Mouse (Mus musculus): Measurements from ENCODE around the gene Sox13. TPM values are rescaled to one million over a fixed set of nuclear protein-coding genes. Genes with fewer than 3 reads are reported as not detected.
A peak's percentile ranks its signal among the peaks of the same experiment; 100 is the strongest.

The Sox13 gene
- polyA plus RNA-seq, 1 experiment from 2014 or later = 33.6 TPM

DNA sequence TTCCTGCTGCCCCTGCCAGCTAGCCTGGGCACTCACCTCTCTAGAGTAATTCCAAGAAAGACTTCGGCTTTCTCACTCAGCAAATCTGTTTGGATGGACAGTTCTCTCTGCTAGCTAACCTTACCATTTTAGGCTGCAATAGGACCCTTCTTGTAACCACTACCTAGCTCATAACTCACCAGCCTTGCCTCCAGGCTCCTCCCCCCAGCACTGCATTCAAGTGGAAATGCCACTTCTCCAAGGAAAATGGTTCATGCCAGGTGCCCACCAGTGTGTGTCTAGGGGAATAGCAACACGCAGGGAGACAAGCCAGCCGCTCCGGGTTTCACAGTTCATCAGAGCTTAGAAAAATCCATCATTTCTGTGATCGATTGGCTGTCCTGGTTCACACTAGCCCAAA lies 46.6 kb downstream of the Sox13 start:
- Histone ChIP-seq H3K27me3 (peaks cover 5% of the 10 kb centered on the region; the same call in 1 of the 2 replicates), H3K4me1 (peaks cover 21% of the 10 kb centered on the region), H3K9ac (replicated peaks) (no peak overlapping the region), H3K4me3 (no peak overlapping the region), H3K9me3 (no peaks in the 10 kb centered on the region), H3K27ac (replicated peaks) (no peak overlapping the region), H3K36me3 (no peaks in the 10 kb centered on the region), H3K4me2 (replicated peaks) (no peak overlapping the region)
- 93% methylated on average over 5 of the region's 5 CpGs for WGBS
- ATAC-seq (ENCODE audit: low FRiP score, low read depth) = no peak

DNA sequence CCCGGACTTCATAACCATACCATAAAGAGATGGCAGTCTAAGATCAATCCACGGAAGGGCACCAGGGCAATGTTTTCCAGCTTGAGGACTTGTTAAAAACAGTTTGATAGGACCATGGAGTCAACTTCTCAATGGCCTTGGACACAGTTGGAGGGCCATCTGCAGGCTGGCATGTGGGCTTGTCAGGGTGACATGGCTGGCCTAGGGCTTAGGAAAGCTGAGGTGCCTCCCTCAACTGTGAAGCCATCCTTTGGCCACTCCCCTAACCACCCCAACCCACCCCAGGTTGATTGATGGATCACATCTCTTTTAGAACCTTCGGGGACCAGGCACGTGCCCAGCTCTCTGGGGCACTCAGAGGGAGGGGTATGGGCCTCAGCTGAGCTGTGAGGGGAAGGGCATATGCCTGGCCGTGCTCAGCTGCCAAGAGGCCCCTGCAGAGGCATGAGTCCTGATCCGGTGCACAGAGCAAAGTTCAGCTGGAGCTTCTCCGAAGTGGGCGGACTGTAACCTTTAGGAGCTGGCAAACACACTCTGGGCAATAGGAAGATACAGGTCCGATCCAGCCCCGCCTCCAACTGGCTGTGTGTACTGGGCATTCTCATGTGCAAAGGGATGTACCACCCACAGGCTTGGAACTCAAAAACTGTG lies 48.4 kb downstream of the Sox13 start:
- peaks cover 5% of the 10 kb centered on the region; the same call in 1 of the 2 replicates for H3K27me3 ChIP-seq
- no peak overlapping the region for H3K4me2 ChIP-seq (replicated peaks)
- peaks cover 20% of the 10 kb centered on the region for H3K4me1 ChIP-seq
- no peak overlapping the region for H3K27ac ChIP-seq (replicated peaks)
- no peak overlapping the region for H3K9ac ChIP-seq (replicated peaks)
- no peaks in the 10 kb centered on the region for H3K36me3 ChIP-seq
- no peaks in the 10 kb centered on the region for H3K9me3 ChIP-seq
- WGBS = 78% methylated on average over 10 of the region's 10 CpGs
- no peak overlapping the region for H3K4me3 ChIP-seq
- no peak for ATAC-seq (ENCODE audit: low FRiP score, low read depth)

DNA sequence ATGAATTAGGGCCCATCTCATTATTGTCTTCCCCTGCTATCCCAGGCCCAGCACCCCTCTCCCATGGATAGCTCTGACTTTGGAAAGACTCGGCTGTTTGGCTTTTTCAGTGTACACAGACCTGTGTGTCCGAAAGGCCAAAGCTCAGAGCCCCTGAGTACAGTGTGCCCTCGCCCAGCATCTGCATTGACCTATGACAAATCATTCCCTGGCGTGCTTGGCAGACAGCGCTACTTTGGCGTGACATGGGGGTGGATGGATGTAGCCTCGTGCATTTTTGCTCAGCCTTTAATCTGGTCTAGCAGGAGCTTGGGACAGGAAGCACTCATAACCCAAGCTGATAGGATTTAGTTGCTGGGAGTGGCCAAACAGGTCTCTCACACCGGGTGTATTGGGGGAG lies 52.1 kb downstream of the Sox13 start:
- WGBS = 71% methylated on average over 8 of the region's 8 CpGs
- H3K27ac ChIP-seq (replicated peaks) = no peak overlapping the region
- no peaks in the 10 kb centered on the region for H3K9me3 ChIP-seq
- H3K4me2 ChIP-seq (replicated peaks) = no peak overlapping the region
- H3K4me1 ChIP-seq = peaks cover 25% of the 10 kb centered on the region
- H3K4me3 ChIP-seq = no peak overlapping the region
- peaks cover 8% of the 10 kb centered on the region; the same call in 1 of the 2 replicates for H3K27me3 ChIP-seq
- H3K36me3 ChIP-seq = no peaks in the 10 kb centered on the region
- H3K9ac ChIP-seq (replicated peaks) = no peak overlapping the region
- ATAC-seq (ENCODE audit: low FRiP score, low read depth) = no peak

DNA sequence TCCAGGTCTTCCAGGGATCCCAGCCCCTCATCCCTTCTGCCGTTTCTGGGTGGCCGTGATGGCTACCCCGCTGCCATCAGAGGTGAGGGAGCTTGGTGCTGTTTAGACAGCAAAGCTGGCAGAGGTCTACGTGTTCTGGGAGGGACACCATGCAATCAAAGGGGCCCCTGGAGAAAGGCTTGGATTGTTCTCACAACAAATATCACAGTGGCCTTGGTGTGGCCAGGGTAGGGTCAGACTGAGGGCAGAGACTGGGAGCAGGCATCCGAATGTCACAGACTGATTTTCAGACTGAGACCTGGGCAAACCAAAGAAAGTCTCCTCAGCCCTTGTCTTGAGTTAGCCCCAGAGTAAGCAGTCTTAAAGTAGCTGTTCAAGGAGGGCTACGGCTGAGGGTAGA lies 52.7 kb downstream of the Sox13 start:
- no peak overlapping the region for H3K4me2 ChIP-seq (replicated peaks)
- H3K4me3 ChIP-seq = no peak overlapping the region
- H3K9me3 ChIP-seq = no peaks in the 10 kb centered on the region
- H3K27me3 ChIP-seq = peaks cover 14% of the 10 kb centered on the region
- 88% methylated on average over 6 of the region's 6 CpGs for whole genome bisulfite sequencing
- no peak overlapping the region for H3K9ac ChIP-seq (replicated peaks)
- peaks cover 25% of the 10 kb centered on the region for H3K4me1 ChIP-seq
- ATAC-seq (ENCODE audit: low FRiP score, low read depth) = no peak
- H3K27ac ChIP-seq (replicated peaks) = no peak overlapping the region
- no peaks in the 10 kb centered on the region for H3K36me3 ChIP-seq

DNA sequence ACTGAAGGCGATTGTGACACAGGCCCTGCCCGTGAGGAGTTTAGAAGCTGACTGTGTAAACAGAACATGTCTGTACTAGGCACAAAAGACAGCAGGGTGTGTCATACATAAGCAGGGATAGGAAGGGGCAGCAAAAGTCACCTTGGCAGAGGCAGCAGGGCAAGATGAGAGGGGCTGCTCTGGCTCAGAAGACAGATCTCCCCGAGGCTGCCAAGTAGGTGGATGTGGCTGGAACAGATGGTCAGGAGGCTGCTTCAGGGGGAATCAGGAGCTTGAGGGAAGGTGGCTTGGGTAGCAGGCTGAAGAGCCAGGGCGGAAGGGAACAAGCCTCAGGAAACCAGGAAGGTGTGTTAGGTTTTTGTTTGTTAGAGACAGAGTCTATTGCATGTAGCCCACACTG lies 53.8 kb downstream of the Sox13 start:
- no peak for ATAC-seq (ENCODE audit: low FRiP score, low read depth)
- Histone ChIP-seq H3K4me1 (peaks cover 23% of the 10 kb centered on the region), H3K27me3 (peaks cover 25% of the 10 kb centered on the region), H3K9ac (replicated peaks) (no peak overlapping the region), H3K4me3 (no peak overlapping the region), H3K4me2 (replicated peaks) (no peak overlapping the region), H3K27ac (replicated peaks) (no peak overlapping the region), H3K9me3 (no peaks in the 10 kb centered on the region), H3K36me3 (no peaks in the 10 kb centered on the region)
- 84% methylated on average over 4 of the region's 4 CpGs for WGBS

DNA sequence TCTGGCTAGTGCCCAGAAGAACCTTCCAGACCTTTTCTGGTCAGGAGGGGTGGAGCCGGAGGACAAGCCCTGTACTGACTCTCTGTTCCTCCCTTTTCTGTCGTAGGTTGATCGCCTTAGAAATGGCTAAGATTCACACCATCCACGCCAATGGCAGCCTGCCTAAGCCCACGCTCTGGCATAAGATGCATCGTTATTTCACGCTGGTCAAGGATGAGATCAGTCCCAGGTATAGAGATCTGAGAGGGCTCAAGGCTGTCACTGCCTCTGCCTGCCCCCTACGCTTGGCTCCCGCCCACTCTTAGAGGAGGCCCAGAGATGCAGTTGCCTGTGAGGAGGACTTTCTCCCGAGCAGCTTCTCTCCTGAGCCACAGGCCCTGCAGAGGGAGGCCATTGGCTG lies 55.5 kb downstream of the Sox13 start:
- Histone ChIP-seq H3K27ac (replicated peaks) (no peak overlapping the region), H3K27me3 (peaks cover 37% of the 10 kb centered on the region), H3K4me1 (peaks cover 31% of the 10 kb centered on the region), H3K4me3 (no peak overlapping the region), H3K36me3 (no peaks in the 10 kb centered on the region), H3K9me3 (no peaks in the 10 kb centered on the region), H3K4me2 (replicated peaks) (no peak overlapping the region), H3K9ac (replicated peaks) (no peak overlapping the region)
- WGBS = 65% methylated on average over 10 of the region's 10 CpGs
- ATAC-seq (ENCODE audit: low FRiP score, low read depth) = no peak

DNA sequence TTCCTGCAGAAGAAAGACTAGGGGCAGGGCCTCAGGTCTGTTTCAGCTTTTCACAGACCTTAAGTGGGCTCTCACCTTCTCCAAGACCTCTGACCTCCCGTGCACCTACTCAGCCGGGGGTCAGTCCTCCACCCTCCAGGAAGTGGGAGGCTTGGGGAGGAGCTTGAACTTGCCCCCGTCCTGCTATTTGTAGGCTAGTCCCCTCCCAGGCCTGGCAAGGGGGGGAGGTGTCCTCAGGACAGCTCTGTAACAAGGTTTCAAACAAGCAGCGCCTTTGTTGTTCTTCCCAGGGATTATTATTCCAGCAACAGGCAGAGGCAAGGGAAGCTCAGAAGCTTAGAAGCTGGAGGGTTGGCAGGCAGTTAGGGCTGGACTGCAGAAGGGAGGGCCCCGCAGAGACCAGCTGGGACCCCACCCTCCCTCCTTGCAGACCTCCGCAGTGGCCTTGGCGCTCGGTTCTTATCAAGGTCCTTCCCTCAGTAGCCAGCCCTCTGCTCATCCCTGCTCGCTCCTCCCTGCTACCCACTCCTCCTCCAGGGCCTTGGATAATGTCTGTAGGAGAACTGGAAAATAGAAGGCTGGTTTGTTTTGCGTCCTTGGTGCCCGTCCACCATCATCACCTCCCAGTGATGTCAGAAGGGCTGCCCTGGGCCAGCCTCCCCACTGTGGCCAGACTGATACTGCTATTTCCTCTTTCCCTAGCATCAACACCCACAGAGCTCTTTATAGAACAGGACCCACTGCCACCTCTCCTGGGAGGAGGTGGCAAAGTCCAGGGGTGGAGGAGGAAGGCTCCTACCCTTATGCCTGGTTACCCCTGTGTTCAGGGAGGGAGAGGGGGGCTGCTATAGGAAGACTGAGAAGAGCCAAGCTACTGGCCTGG lies 56.3 kb downstream of the Sox13 start:
- H3K27me3 ChIP-seq = peaks cover 40% of the 10 kb centered on the region
- no peak overlapping the region for H3K4me3 ChIP-seq
- ATAC-seq (ENCODE audit: low FRiP score, low read depth) = no peak
- H3K9me3 ChIP-seq = no peaks in the 10 kb centered on the region
- H3K27ac ChIP-seq (replicated peaks) = no peak overlapping the region
- 0 out of 2 replicates have a peak overlapping the region, but pooled peaks have one; percentile 28 for H3K9ac ChIP-seq (replicated peaks)
- 0 out of 2 replicates have a peak overlapping the region, but pooled peaks have one; percentile 2 for H3K4me2 ChIP-seq (replicated peaks)
- peaks cover 30% of the 10 kb centered on the region for H3K4me1 ChIP-seq
- H3K36me3 ChIP-seq = no peaks in the 10 kb centered on the region
- WGBS = 15% methylated on average over 11 of the region's 11 CpGs

DNA sequence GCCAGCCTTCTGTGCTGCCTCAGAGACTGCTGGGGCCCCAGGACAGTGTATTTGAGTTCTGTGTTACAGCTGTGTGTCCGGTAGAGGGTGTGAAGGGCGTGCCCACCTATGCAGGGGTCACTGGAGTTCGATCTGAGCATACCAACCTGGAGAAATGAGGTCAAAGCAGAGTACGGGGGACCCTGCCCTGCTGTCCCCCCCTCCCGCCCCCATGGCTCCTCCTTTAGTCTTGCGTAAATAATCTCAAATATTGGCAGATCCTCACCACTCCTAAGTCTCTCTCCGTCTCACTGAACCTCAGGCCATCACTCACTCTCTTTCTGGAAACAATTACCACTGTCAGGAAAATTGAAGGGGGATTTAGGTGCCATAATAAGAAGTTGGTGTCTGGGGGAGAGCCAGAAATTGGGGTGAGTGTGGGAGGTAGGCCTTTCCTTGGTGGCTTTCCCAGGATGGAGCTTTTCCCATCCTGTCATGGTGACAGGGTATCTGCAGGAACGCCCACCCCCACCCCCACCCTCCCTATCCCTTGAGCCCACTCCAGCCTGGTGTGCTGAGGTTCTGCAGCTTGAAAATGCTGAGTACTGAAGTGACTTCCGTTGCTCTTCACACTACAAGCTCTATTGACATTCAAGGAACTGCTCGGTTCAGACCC lies 57.1 kb downstream of the Sox13 start:
- no peak overlapping the region for H3K4me2 ChIP-seq (replicated peaks)
- H3K27ac ChIP-seq (replicated peaks) = no peak overlapping the region
- 57% methylated on average over 10 of the region's 10 CpGs for WGBS
- peaks cover 48% of the 10 kb centered on the region for H3K27me3 ChIP-seq
- no peak for ATAC-seq (ENCODE audit: low FRiP score, low read depth)
- no peaks in the 10 kb centered on the region for H3K36me3 ChIP-seq
- no peak overlapping the region for H3K9ac ChIP-seq (replicated peaks)
- H3K9me3 ChIP-seq = no peaks in the 10 kb centered on the region
- H3K4me3 ChIP-seq = no peak overlapping the region
- H3K4me1 ChIP-seq = peaks cover 23% of the 10 kb centered on the region

DNA sequence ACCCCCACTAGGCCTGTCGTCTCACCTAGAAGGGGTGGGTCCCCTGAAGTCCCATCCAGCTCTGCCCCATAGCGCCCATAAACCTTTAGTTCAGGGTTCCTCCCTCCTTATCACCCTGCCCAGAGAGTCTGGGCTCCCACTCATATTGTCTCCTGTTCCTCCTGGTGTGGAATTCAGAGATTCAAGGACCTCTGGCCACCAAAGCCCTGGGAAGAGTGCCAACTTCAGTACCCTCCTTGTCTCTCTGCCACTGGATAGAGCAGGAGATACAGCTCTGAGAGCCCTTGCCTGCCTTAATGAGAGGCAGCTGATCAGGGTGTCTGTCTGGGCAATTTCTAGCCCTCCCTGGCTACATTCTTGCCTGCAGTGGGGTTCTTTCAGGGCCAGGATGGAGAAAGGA lies 59.3 kb downstream of the Sox13 start:
- WGBS = 47% methylated on average over 2 of the region's 2 CpGs
- H3K4me2 ChIP-seq (replicated peaks) = no peak overlapping the region
- no peaks in the 10 kb centered on the region for H3K36me3 ChIP-seq
- H3K4me1 ChIP-seq = peaks cover 23% of the 10 kb centered on the region
- no peak overlapping the region for H3K9ac ChIP-seq (replicated peaks)
- H3K27ac ChIP-seq (replicated peaks) = no peak overlapping the region
- no peak overlapping the region for H3K4me3 ChIP-seq
- H3K27me3 ChIP-seq = peaks cover 54% of the 10 kb centered on the region
- no peaks in the 10 kb centered on the region for H3K9me3 ChIP-seq
- no peak for ATAC-seq (ENCODE audit: low FRiP score, low read depth)

DNA sequence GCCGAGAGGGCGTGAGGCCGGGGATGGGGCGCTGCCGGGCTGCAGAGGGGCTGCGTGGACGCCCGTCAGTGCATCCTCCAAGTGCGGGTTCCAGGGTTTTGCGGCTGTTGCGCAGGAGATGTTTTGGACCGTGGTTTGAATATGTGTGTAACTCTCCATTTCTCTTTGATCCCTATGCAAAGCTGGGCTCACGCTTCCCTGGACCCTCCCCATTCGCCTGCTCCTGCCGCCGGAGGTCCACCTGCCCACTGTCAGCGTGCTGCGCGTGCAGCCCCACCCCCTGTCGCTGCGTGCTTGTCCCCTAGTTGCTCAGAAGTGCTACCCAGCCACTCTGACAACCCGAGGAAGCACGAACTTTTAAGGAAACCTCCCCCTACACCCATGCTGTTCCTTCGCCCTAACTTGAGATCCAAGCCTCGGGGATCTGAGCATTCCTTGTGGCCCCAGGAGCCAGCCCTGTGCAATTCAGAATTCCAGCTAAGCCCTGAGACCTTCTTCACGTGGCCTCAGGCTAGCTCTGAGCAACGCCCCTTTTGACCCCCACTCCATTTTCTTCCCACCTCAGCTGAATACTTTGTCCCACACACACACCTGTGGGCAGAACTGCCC lies 60.1 kb downstream of the Sox13 start:
- peaks cover 58% of the 10 kb centered on the region for H3K27me3 ChIP-seq

DNA sequence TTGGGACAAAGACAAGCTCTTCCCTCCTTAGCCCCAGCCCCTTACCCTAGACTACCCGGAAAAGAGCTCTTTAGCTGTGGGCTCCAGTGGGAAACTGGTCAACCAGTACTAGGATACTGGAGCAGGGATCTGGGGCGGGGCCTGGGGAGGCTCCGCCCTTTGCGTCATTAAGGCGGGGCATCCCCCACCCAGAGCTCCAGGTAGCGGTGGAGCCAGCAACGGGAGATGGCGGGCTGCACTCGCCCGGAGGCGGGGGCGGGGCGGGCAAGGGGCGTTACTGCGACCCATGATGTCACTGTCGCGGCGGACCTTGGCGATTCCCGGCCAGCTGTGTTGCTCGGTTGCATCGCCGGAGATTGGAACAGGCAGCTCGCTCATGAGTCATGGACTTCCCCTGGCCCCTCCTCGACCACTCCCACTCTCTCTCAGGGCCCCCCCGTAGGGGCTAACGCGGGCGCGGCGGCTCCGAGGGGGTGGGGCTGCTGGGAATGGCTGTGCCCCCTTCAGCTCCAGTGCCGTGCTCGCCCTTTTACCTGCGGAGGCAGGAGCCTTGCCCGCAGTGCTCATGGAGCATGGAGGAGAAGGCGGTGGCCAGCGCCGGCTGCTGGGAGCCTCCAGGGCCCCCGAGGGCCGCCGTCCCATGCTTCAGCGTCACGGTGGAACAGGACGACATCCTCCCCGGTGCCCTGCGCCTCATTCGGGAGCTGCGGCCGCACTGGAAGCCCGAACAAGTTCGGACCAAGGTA lies 60.7 kb downstream of the Sox13 start, which contains the start of gene Etnk2:
Gene Etnk2, plus strand, starts transcription at position 297 of the 746 bp plus-strand sequence.
- under 1% methylated on average over 52 of the region's 52 CpGs for WGBS

More for the DNA sequence above, 60.1 kb downstream of the Sox13 start:
- Histone ChIP-seq H3K9me3 (no peaks in the 10 kb centered on the region), H3K4me2 (replicated peaks) (peak overlapping the region; percentile 98), H3K9ac (replicated peaks) (peak overlapping the region; percentile 67), H3K27ac (replicated peaks) (no peak overlapping the region), H3K4me3 (peak overlapping the region; percentile 71), H3K4me1 (peaks cover 23% of the 10 kb centered on the region), H3K36me3 (no peaks in the 10 kb centered on the region)
- WGBS = 2% methylated on average over 27 of the region's 27 CpGs
- no peak for ATAC-seq (ENCODE audit: low FRiP score, low read depth)

More for the DNA sequence above, 60.7 kb downstream of the Sox13 start, which contains the start of gene Etnk2:
- peak; percentile 73 for ATAC-seq (ENCODE audit: low FRiP score, low read depth)
- H3K4me3 ChIP-seq = peak within 1 kb of the TSS; percentile 71
- H3K4me2 ChIP-seq (replicated peaks) = peak within 1 kb of the TSS; percentile 98
- peaks cover 59% of the 10 kb centered on the region for H3K27me3 ChIP-seq
- H3K27ac ChIP-seq (replicated peaks) = no peak within 1 kb of the TSS
- H3K4me1 ChIP-seq = peaks cover 22% of the 10 kb centered on the region
- peak within 1 kb of the TSS; percentile 67 for H3K9ac ChIP-seq (replicated peaks)
- H3K9me3 ChIP-seq = no peaks in the 10 kb centered on the region
- no peaks in the 10 kb centered on the region for H3K36me3 ChIP-seq
